Mouse (Mus musculus): ENCODE results near the gene Ephb1.

DNA sequence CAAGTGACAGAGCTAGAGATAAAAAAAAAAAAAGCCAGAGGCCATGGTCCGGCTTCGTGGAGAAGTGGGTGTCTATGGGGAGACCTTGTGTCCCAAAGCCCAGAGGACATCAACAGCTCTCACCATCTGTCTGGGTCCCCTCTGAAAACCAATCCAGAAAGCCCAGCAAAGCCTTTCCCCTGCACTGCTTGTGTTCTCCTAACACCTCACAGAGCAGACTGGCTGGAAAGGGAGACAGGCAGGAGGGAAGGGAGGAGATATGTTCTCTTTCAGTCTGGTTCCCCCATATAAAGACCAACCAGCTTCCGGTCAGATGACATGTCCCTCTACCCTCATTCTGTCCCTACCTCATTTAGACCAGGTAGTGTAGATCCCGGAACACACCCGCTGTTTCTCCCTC is 3.3 kb downstream of the Ephb1 start:
- TF ChIP-seq TCF12 (IDR thresholded peaks at IDR 0.05; ENCODE audit: insufficient read depth, poor library complexity, severe bottlenecking) (no peak), REST (IDR thresholded peaks at IDR 0.05; ENCODE audit: insufficient read depth, insufficient read length) (no peak)

Data from myocyte (in vitro differentiated cells).